Mouse (Mus musculus) retina, postnatal 1 day (tissue): ENCODE results near the gene Pcx.
"Not testable (repeated sequence)": the region's sequence is repeated elsewhere in the genome, so short reads cannot be mapped to it uniquely, and the experiment has no call there.

Experiments used
- DNase-seq: peaks from one replicate; pipeline ENCODE4 v3.0.0-alpha.2; 2012

Pcx gene

DNA sequence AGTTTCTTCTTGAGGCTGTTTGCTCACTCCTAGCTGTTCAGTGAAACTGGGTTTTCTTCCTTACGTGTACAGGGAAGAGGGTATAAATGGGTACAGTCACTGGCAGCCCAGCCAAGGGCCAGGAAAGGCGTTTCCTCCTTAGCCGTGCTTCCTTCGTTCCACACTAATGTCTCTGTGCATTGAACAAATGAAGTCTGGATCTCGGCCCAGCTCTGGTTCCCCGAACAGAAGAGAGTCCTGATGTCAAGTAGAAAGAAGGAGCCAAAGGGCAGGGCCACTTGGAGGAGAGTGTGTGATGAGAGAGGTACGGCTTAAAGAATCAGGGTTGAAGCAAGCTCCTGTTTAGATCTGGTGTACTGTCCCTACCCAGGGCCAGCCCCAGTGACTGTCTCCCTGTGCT lies 44.8 kb downstream of the Pcx start:
- DNase-seq, result no peak

DNA sequence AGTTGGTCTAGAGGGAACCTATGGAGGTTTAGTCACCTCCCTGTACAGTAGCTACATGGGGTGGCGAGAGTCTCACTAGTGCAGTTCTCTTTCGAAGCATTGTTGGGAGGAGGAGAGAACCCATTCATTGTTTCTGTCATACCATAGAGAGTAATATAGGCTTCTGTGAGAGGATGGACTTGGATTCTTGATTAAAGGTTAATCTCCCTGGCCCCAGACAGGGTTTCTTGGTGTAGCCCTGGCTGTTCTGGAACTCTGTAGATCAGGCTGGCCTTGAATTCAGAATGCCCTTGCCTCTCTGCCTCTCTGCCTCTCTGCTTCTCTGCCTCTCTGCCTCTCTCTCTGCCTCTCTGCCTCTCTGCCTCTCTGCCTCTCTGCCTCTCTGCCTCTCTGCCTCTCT lies 46.5 kb downstream of the Pcx start:
- DNase-seq, result no peak

GRCm38 (mm10) chr19:4557796-4558569 lies 47.7 kb downstream of the Pcx start:
- peak; percentile 23 for DNase-seq

DNA sequence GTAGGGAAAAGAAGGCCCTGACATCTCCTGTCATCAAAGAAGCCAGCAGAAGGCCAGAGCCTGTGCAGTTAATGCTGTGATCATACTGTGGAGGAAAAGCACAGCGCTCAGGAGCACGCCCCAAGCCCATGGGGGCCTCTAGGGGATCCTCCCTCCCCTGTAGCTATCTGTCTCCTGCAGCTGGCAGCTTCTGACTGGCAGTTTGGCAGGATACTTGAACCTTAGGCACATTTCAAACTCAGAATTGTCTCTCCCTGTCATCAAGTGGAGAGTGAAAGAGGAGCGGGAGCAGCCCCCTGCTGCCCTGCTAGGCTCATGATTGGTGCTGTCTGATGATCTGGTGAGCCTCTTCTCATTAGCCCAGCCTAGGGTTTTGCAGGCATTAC lies 48.3 kb downstream of the Pcx start:
- DNase-seq, result peak; percentile 32

GRCm38 (mm10) chr19:4559011-4559410 lies 48.7 kb downstream of the Pcx start:
- no peak for DNase-seq

- peak; percentile 89 for DNase-seq
Measured at GRCm38 (mm10) chr19:4559588-4559987, 49.3 kb downstream of the Pcx start.

DNA sequence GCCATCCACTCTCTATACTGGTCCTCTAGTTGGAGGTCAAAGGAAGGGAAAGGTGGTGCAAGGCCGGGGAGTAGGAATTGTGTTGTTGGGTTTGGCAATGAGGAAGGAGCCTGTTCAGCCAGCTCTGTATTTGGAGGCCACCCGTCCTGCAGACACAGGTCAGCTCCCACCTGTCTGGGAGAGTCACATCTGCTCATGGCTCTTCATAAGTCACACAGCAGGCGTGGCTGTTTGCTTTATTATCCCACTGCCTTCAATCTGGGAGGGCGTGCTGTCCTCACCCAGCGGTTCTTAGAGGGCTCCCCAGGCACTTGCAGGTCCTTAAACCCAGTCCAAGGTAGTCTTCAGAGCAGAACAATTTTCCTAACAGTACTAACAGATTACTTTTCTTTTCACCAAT lies 49.9 kb downstream of the Pcx start:
- peak; percentile 23 for DNase-seq

GRCm38 (mm10) chr19:4565678-4566077 lies 55.4 kb downstream of the Pcx start:
- DNase-seq, result no peak

GRCm38 (mm10) chr19:4566880-4567279 lies 56.6 kb downstream of the Pcx start:
- no peak for DNase-seq

GRCm38 (mm10) chr19:4567665-4568064 lies 57.4 kb downstream of the Pcx start:
- DNase-seq, result no peak

DNA sequence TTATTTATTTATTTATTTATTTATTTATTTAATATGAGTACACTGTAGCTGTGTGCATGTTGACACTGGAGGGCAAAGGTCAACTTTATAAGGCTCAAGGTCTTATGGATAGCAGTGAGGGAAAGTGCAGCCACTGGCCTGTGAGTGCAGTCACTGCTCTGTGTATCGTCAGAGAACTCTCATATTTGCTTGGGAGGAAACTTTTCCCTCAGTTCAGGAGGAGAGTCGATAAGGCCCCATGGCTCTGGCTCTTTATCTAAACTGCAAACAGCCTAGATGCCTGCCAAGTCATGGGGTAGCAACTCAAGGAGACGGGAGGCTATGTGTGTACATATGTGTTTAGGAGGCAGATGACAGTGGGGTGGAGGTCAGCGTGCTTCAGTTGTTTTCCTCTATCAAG lies 58.6 kb downstream of the Pcx start:
- no peak for DNase-seq

DNA sequence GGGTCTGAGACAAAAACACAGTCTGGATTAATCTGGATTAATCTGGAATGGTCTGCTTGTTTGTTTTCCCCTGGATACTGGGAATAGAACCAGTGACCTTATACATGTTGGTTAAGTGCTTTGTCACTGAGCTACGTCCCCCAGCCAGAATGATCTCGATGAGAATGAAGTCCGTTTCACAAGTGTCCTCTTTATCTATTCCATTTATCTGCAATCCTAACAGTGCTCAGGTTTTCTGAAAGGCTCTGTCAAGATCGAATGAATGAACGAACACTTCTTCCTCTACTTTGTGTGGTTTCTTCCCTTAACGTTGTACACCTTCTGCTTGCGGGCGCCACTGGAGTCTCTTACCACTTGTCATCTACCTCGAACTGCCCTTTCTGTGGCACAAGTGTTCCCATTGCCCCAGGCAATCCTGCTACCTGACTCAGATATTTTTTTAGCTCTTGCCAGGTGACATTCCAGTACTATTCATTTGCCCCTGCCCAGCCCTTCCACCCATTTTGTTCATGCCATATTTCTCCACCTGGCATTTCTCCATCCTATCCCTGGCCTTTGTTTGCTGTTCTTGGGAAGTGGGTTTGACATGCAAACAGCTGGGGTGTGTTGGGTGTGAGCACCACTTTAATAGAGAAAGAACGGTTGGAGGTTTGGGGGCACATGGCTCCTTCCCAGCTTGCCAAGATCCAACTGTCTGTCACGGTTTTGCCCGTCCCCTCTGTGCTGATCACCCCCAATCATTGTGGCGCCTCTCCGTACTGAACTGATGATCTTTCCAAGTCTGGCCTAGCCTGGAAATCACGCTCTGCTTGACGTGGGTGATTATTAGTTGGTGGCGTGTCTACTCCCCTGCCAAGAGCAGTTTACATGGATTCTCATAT lies 59.3 kb downstream of the Pcx start:
- no peak for DNase-seq

- DNase-seq, result no peak
Measured at GRCm38 (mm10) chr19:4570237-4570613, 60.0 kb downstream of the Pcx start.

- no peak for DNase-seq
Measured at GRCm38 (mm10) chr19:4570815-4571214, 60.5 kb downstream of the Pcx start.

DNA sequence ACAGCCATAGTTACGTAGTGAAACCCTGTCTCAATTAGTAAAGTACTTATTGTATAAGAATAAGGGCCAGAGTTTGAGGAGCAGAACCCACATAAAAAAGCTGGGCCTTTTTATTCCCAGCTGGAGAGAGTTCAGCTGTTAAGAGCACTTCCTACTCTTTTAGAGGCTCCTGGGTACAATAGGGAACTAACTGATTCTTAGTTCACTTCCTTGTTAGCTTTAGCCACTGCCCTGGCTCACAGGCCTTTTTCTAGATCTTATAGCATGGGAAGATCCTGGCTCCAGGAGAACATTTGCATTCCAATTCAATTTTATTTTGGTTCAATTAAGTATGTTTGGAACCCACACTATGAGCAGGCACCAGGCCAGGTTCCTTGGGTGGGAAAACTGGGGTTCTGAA lies 61.4 kb downstream of the Pcx start:
- no peak for DNase-seq

DNA sequence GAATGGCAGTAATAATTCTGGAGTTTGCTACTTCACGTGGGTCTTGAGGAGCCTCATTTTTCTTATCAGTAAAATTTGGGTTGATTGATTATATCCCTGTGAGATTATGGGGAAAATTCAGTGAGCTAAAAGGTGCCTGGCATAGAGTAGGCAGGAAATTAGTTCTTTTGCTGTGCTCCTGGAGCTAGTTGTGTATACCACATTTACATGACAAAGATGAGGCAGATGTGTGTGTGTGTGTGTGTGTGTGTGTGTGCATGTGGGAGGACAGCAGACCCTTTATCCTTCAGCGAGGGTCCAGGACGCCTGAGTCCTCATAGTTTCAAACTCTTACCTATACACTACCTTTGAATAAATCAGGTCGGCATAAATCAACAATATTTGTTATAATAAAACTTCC lies 61.8 kb downstream of the Pcx start:
- no peak for DNase-seq

DNA sequence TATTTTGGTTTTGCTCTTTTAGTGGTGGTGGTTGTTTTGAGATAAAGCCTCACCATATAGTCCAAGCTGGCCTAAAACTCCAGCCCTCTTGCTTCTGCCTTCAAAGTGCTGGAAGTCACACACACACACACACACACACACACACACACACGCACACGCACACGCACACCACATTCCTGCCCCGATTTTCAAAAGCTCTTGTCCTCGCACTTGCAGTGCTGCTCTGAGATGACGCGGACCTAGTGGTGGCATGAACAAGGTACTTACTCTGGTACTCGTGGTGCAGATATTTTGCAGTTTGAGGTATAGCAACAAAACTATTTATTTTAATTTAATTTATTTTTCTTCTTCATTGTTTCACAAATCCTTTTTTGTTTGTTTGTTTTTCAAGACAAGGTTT lies 62.2 kb downstream of the Pcx start:
- DNase-seq, result no peak

GRCm38 (mm10) chr19:4573241-4573640 lies 63.0 kb downstream of the Pcx start:
- no peak for DNase-seq

- DNase-seq, result peak; percentile 36
Measured at GRCm38 (mm10) chr19:4578799-4579198, 68.5 kb downstream of the Pcx start.

DNA sequence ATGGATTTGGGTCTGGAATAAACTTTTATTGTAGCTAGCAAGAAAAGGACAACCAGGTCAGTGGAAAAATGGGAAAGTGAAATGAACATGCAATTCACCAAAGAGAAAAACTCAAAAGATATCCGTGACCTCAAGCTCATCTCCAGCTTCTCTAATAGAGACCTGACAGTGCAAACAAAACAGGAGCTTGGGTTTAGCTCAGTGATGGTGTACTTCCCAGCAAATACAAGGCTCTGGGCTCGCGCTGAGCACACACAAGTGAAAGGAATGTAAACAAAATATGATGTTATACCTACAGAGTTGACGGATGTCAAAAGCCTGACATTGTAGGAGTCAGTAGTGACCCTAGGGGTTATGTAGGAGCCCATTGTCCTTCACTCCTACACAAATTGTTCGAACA lies 69.0 kb downstream of the Pcx start:
- no peak for DNase-seq

- no peak for DNase-seq
Measured at GRCm38 (mm10) chr19:4583856-4584255, 73.6 kb downstream of the Pcx start.

DNA sequence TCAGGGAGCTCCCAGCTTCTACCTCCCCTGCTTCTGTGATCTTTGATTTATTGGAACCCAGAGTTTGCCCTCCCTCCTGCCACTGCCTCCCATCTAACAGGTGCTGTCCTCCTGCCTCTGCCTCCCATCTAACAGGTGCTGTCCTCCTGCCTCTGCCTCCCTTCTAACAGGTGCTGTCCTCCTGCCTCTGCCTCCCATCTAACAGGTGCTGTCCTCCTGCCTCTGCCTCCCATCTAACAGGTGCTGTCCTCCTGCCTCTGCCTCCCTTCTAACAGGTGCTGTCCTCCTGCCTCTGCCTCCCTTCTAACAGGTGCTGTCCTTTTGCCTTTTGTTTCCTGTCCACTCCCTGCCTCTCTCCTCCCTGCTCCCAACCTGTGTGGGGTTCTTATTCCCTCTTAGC lies 76.5 kb downstream of the Pcx start:
- DNase-seq, result not testable (repeated sequence)

- no peak for DNase-seq
Measured at GRCm38 (mm10) chr19:4587426-4587825, 77.2 kb downstream of the Pcx start.

GRCm38 (mm10) chr19:4588430-4588829 lies 78.2 kb downstream of the Pcx start:
- DNase-seq, result no peak
